Mouse (Mus musculus) bone marrow macrophage, adult 2 months (primary cell): ENCODE results near the gene Pip5k1c. TPM values are rescaled to one million over a fixed set of nuclear protein-coding genes. Genes with fewer than 3 reads are reported as not detected.

Source experiments
- H3K27ac ChIP-seq: 2 replicates; pipeline ENCODE4 v1.5.1; 2012; ENCODE audit warnings: low read depth, low read length; ENCODE audit not compliant: insufficient read depth
- H3K4me1 ChIP-seq: 2 replicates; pipeline ENCODE4 v1.6.1; 2012; ENCODE audit warnings: low read length; ENCODE audit not compliant: control insufficient read depth, insufficient read depth
- H3K4me3 ChIP-seq: 2 replicates; pipeline ENCODE4 v1.5.1; 2012; ENCODE audit warnings: mild to moderate bottlenecking, low read length, moderate library complexity; ENCODE audit not compliant: insufficient read depth
- CTCF ChIP-seq: IDR thresholded peaks from 2 replicates; pipeline ENCODE4 v1.5.1; 2012; ENCODE audit warnings: low read depth, mild to moderate bottlenecking, low read length, moderate library complexity
- POLR2A ChIP-seq: IDR thresholded peaks from 2 replicates; pipeline ENCODE4 v1.6.1; 2012; ENCODE audit warnings: mild to moderate bottlenecking, low read depth, low read length, borderline replicate concordance
- polyA plus RNA-seq: library from polyadenylated mRNA; stranded (reverse); fragments of >200 nt; gene quantifications from 2 replicates; pipeline ENCODE4 v1.2.4, GENCODE M21; 2012; ENCODE audit not compliant: missing spikeins, insufficient read depth, insufficient read length

Gene Pip5k1c
- polyA plus RNA-seq, 1 experiment: 106 TPM

- H3K4me3 ChIP-seq: no peak overlapping the region
- TF ChIP-seq CTCF: no peak
- TF ChIP-seq POLR2A: no peak
- no peak overlapping the region for H3K27ac ChIP-seq
- H3K4me1 ChIP-seq: peaks cover 30% of the 10 kb centered on the region
Observed at GRCm38 (mm10) chr10:81363436-81364346, 70.9 kb downstream of the Pip5k1c start.

GRCm38 (mm10) chr10:81364666-81365065 lies 71.9 kb downstream of the Pip5k1c start:
- TF ChIP-seq CTCF: no peak
- H3K4me1 ChIP-seq: peaks cover 30% of the 10 kb centered on the region
- no peak overlapping the region for H3K4me3 ChIP-seq
- no peak overlapping the region for H3K27ac ChIP-seq

DNA sequence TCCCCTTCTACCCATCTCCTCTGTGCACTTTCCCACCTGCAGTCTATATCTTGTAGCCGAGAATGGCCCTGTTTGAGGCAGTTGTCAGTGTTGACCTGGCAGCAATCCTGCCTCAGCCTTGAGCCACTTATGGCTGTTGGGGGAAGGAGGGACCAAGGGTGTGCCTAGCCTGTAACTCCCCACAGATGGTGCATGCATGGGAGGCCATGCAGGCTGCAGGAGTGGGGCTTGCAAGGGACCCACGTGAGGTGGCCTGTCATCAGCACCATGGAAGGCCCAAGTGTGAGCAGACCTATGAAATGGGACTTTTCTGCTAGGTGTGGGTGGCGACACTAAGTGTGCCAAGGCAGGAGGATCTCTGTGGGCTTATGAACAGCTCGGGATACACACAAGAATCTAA lies 72.3 kb downstream of the Pip5k1c start:
- TF ChIP-seq CTCF: no peak
- no peak for TF ChIP-seq POLR2A
- peaks cover 30% of the 10 kb centered on the region for H3K4me1 ChIP-seq
- peak overlapping the region; percentile 37 for H3K27ac ChIP-seq
- no peak overlapping the region for H3K4me3 ChIP-seq

- TF ChIP-seq CTCF: no peak
- TF ChIP-seq POLR2A: no peak
- Histone ChIP-seq H3K27ac (peak within 1 kb of the TSS; percentile 37), H3K4me3 (no peak within 1 kb of the TSS), H3K4me1 (peaks cover 28% of the 10 kb centered on the region)
Observed at GRCm38 (mm10) chr10:81365672-81366476, 73.1 kb downstream of the Pip5k1c start, which contains the start of gene 4930404N11Rik. TSS of gene 4930404N11Rik (minus strand) at chr10:81365816.

DNA sequence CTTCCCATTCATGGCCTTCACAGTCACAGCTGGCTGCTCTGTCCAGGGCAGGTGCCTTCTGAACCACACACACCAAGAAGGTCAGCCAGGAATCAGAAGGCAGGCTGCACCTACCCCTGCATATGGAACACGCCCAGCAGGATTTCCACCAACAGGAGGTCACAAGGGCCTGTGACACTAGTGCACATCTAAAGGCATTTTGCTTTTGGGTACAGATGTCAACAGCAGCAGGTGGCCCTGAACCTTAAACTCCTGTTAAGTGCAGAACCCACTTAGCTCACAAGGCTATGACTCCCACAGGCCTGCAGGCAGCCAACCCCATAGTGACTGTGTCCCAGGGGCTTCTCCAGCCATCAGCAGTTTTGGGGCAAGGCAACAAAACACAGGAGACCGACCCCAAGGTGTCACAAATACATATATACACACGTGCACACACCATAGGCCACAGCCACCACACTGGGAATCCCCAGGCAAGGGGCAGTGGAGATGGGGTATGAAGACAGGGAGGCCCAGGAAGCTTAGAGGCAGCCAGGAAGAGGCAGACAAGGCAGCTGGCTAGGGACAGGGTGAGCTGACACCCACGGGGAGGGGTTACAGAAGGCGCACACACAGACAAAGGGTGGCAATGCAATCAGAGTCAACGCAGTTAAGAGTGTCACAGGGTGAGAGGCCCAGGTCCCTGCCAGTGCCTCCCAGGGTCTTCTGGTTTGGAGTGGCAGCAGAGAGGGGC lies 73.9 kb downstream of the Pip5k1c start:
- H3K4me3 ChIP-seq: no peak overlapping the region
- peak overlapping the region; percentile 37 for H3K27ac ChIP-seq
- no peak for TF ChIP-seq CTCF
- TF ChIP-seq POLR2A: no peak
- peaks cover 21% of the 10 kb centered on the region for H3K4me1 ChIP-seq

DNA sequence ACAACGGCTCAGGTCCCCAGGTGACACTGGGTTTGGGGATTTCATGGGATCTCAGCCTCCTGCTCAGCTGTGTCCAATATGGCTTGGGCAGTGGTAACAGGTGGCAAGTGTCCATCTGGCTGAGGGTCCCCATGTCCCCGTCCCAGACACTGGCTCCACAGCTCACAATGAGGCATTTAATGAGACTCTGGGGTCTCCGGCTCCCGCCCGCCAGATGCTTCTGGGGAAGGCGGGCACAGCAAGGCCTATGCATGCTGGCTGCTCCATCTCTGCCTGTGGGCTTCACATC lies 74.4 kb downstream of the Pip5k1c start:
- TF ChIP-seq POLR2A (no peak), CTCF (no peak)
- 0 out of 2 replicates have a peak overlapping the region, but pooled peaks have one; percentile 37 for H3K27ac ChIP-seq
- peaks cover 18% of the 10 kb centered on the region for H3K4me1 ChIP-seq
- no peak overlapping the region for H3K4me3 ChIP-seq

Other genes with a start within 250 kb of the Pip5k1c start
- 58.5 and 66.8 TPM in 2 replicates for gene Sgta, start 232.8 kb upstream of the Pip5k1c start, polyA plus RNA-seq
- gene Thop1, start 222.9 kb upstream of the Pip5k1c start, polyA plus RNA-seq: 7.4 and 10.8 TPM in 2 replicates
- gene Creb3l3, start 194.1 kb upstream of the Pip5k1c start, polyA plus RNA-seq: 1.3 TPM in 2 replicates
- gene Map2k2, start 187.0 kb upstream of the Pip5k1c start, polyA plus RNA-seq: 71.4 and 77.6 TPM in 2 replicates
- gene Zbtb7a, start 157.7 kb upstream of the Pip5k1c start, polyA plus RNA-seq: 52.0 and 54.9 TPM in 2 replicates
- 21.9 and 28.2 TPM in 2 replicates for gene Pias4, start 125.0 kb upstream of the Pip5k1c start, polyA plus RNA-seq
- 877 and 1,003 TPM in 2 replicates for gene Eef2, start 116.3 kb upstream of the Pip5k1c start, polyA plus RNA-seq
- gene Dapk3, start 110.0 kb upstream of the Pip5k1c start, polyA plus RNA-seq: 36.4 and 39.8 TPM in 2 replicates
- gene 4930442H23Rik, start 109.1 kb upstream of the Pip5k1c start, polyA plus RNA-seq: not detected in 2 replicates
- not detected in 2 replicates for gene Nmrk2, start 90.9 kb upstream of the Pip5k1c start, polyA plus RNA-seq
- not detected in 2 replicates for gene Atcay, start 62.1 kb upstream of the Pip5k1c start, polyA plus RNA-seq
- gene Zfr2, start 59.8 kb upstream of the Pip5k1c start, polyA plus RNA-seq: 2.7 and 3.0 TPM in 2 replicates
- 10.8 and 14.4 TPM in 2 replicates for gene Matk, start 40.0 kb upstream of the Pip5k1c start, polyA plus RNA-seq
- gene Mrpl54, start 26.0 kb upstream of the Pip5k1c start, polyA plus RNA-seq: 46.5 and 51.1 TPM in 2 replicates
- 34.3 and 36.1 TPM in 2 replicates for gene Apba3, start 26.0 kb upstream of the Pip5k1c start, polyA plus RNA-seq
- 9.2 and 9.8 TPM in 2 replicates for gene Tjp3, start 1.4 kb upstream of the Pip5k1c start, polyA plus RNA-seq
- gene Cactin, start 28.1 kb downstream of the Pip5k1c start, polyA plus RNA-seq: 18.1 and 18.2 TPM in 2 replicates
- not detected in 2 replicates for gene Tbxa2r, start 35.8 kb downstream of the Pip5k1c start, polyA plus RNA-seq
- gene Gipc3, start 50.3 kb downstream of the Pip5k1c start, polyA plus RNA-seq: not detected in 2 replicates
- gene Hmg20b, start 57.5 kb downstream of the Pip5k1c start, polyA plus RNA-seq: 52.2 and 53.3 TPM in 2 replicates
- gene Mfsd12, start 64.5 kb downstream of the Pip5k1c start, polyA plus RNA-seq: 80.9 and 86.2 TPM in 2 replicates
- gene 4930404N11Rik, start 72.9 kb downstream of the Pip5k1c start, polyA plus RNA-seq: not detected in 2 replicates
- gene Fzr1, start 85.6 kb downstream of the Pip5k1c start, polyA plus RNA-seq: 32.6 and 35.0 TPM in 2 replicates
- 23.1 and 29.5 TPM in 2 replicates for gene Dohh, start 91.5 kb downstream of the Pip5k1c start, polyA plus RNA-seq
- gene Gm48551, start 91.5 kb downstream of the Pip5k1c start, polyA plus RNA-seq: 0.75 and 2.2 TPM in 2 replicates
- not detected in 2 replicates for gene Gm48552, start 96.0 kb downstream of the Pip5k1c start, polyA plus RNA-seq
- 41.9 and 45.5 TPM in 2 replicates for gene Smim24, start 100.1 kb downstream of the Pip5k1c start, polyA plus RNA-seq
- 31.8 and 38.6 TPM in 2 replicates for gene Nfic, start 162.7 kb downstream of the Pip5k1c start, polyA plus RNA-seq
- not detected in 2 replicates for gene Celf5, start 189.7 kb downstream of the Pip5k1c start, polyA plus RNA-seq
- gene Ncln, start 203.4 kb downstream of the Pip5k1c start, polyA plus RNA-seq: 37.9 and 40.9 TPM in 2 replicates
- gene S1pr4, start 207.2 kb downstream of the Pip5k1c start, polyA plus RNA-seq: 0.46 TPM in 1 of 2 replicates, not detected in the other
- gene Gna15, start 231.3 kb downstream of the Pip5k1c start, polyA plus RNA-seq: 23.5 and 24.2 TPM in 2 replicates